Mouse (Mus musculus) limb, embryonic 13.5 days (tissue): ENCODE results near the gene Arhgef2. TPM values are rescaled to one million over a fixed set of nuclear protein-coding genes. Genes with fewer than 3 reads are reported as not detected.

Source experiments
- ATAC-seq: fragments of 200-750 bp; cut with Nextera tagmentation; 2 replicates; pipeline ENCODE4 v1.8.0; 2017; ENCODE audit warnings: low read depth, moderate number of reproducible peaks, moderate TSS enrichment; ENCODE audit not compliant: low FRiP score
- H3K27ac ChIP-seq: fragments of 300-500 bp; sonication (generic); 2 replicates; pipeline ENCODE4 v1.5.1; 2015; ENCODE audit warnings: inconsistent platforms, mild to moderate bottlenecking, moderate library complexity
- H3K27me3 ChIP-seq: fragments of 300-500 bp; sonication (generic); 2 replicates; pipeline ENCODE4 v1.6.1; 2015; ENCODE audit warnings: mild to moderate bottlenecking, inconsistent platforms
- H3K36me3 ChIP-seq: fragments of 300-500 bp; sonication (generic); 2 replicates; pipeline ENCODE4 v1.6.1; 2015; ENCODE audit warnings: inconsistent platforms, mild to moderate bottlenecking, moderate library complexity
- H3K4me1 ChIP-seq: fragments of 300-500 bp; sonication (generic); 2 replicates; pipeline ENCODE4 v1.6.1; 2015; ENCODE audit warnings: inconsistent platforms
- H3K4me2 ChIP-seq: fragments of 300-500 bp; sonication (generic); replicated peaks from 2 replicates; pipeline ENCODE4 v1.6.1; 2015; ENCODE audit warnings: inconsistent platforms, mild to moderate bottlenecking, moderate library complexity
- H3K4me3 ChIP-seq: fragments of 300-500 bp; sonication (generic); 2 replicates; pipeline ENCODE4 v1.5.1; 2015; ENCODE audit warnings: moderate library complexity, mild to moderate bottlenecking, inconsistent platforms
- H3K9ac ChIP-seq: fragments of 300-500 bp; sonication (generic); 2 replicates; pipeline ENCODE4 v1.6.1; 2015; ENCODE audit warnings: mild to moderate bottlenecking, inconsistent platforms
- H3K9me3 ChIP-seq: fragments of 300-500 bp; sonication (generic); 2 replicates; pipeline ENCODE4 v1.6.1; 2016; ENCODE audit warnings: inconsistent platforms
- WGBS: fragments of 180-500 bp; shearing (Covaris S2); methylation state at CpG from one replicate; pipeline ENCODE4 v1.1.7; 2015; 5-methylcytosine and 5-hydroxymethylcytosine counted together
- polyA plus RNA-seq: library from polyadenylated mRNA; unstranded; fragments of >200 nt; fragmentation: Nextera tagmentation; extraction: Ambion mirVana; gene quantifications from 2 replicates; pipeline ENCODE4 v1.2.1, GENCODE M21; 2015

Arhgef2 gene
- polyA plus RNA-seq, 1 experiment from 2014 or later = 105 TPM

GRCm38 (mm10) chr3:88664095-88664494, 58.3 kb downstream of the Arhgef2 start:
- ATAC-seq = no peak
- no peak overlapping the region for H3K4me2 ChIP-seq
- no peaks in the 10 kb centered on the region for H3K27me3 ChIP-seq
- no peak overlapping the region for H3K27ac ChIP-seq
- no peaks in the 10 kb centered on the region for H3K9me3 ChIP-seq
- H3K4me3 ChIP-seq = no peak overlapping the region
- no peaks in the 10 kb centered on the region for H3K36me3 ChIP-seq
- WGBS = 75% methylated on average over 4 of the region's 4 CpGs
- no peak overlapping the region for H3K9ac ChIP-seq
- H3K4me1 ChIP-seq = no peaks in the 10 kb centered on the region

GRCm38 (mm10) chr3:88677399-88677798, 71.6 kb downstream of the Arhgef2 start:
- no peaks in the 10 kb centered on the region for H3K36me3 ChIP-seq
- peak; percentile 59 for ATAC-seq
- H3K4me1 ChIP-seq = 0 out of 2 replicates have a peak, but pooled peaks cover 4% of the 10 kb centered on the region
- no peaks in the 10 kb centered on the region for H3K27me3 ChIP-seq
- H3K4me3 ChIP-seq = peak overlapping the region; percentile 30
- H3K4me2 ChIP-seq = peak overlapping the region; percentile 60
- peak overlapping the region; percentile 54 for H3K9ac ChIP-seq
- H3K9me3 ChIP-seq = no peaks in the 10 kb centered on the region
- H3K27ac ChIP-seq = no peak overlapping the region
- WGBS = 10% methylated on average over 11 of the region's 11 CpGs

DNA sequence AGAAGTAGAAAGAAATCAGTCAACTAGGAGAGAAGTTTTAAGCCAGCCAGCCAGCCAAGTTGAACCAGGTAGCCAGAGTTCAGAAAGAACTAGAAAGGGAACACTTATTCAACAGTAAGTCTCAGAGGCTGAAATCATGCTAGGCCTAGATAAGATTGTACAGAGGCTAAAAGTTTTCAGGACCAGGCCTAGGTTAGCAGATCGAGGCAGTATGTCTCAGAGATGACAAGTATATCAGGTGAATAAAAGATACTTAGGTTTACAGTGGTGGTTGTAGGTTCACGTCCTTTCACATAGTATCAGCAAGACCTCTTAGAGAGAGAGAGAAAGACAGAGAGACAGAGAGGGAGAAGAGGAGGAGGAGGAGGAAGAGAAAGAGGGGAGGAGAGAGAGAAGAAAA, 78.0 kb downstream of the Arhgef2 start:
- WGBS = 86% methylated on average over 2 of the region's 2 CpGs
- Histone ChIP-seq H3K4me1 (peaks cover 14% of the 10 kb centered on the region), H3K27me3 (no peaks in the 10 kb centered on the region), H3K9ac (no peak overlapping the region), H3K27ac (no peak overlapping the region), H3K36me3 (peaks cover 12% of the 10 kb centered on the region), H3K9me3 (no peaks in the 10 kb centered on the region), H3K4me2 (no peak overlapping the region), H3K4me3 (no peak overlapping the region)
- ATAC-seq = no peak

DNA sequence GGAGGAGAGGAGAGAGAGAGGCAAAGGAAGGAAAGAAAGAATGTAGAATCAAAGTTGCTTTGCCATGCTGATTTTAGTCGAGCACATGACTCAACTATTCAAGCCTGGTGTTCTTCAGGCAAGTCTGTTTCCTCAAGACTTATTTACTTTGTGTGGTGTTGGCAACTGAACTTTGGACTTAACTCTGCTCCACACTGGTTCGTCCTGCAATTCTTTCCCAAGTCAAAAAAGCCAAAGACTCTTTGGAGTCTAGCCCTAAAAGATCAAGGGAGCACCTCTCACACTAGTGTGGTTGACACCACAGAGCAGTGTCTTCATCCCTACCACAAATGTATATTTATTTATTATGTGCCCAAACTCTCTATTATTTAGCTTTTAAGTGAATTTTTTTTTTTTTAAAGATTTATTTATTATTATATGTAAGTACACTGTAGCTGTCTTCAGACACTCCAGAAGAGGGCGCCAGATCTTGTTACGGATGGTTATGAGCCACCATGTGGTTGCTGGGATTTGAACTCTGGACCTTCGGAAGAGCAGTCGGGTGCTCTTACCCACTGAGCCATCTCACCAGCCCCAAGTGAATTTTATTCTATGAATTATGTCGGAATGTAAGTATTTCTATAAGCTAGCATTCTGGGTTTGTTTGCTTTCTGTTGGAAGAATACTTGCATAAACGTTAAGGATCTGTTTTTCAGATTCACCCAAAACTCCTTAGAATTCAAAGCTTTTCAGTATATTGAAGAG, 78.6 kb downstream of the Arhgef2 start:
- peak overlapping the region; percentile 99 for H3K27ac ChIP-seq
- ATAC-seq = no peak
- H3K27me3 ChIP-seq = no peaks in the 10 kb centered on the region
- peak overlapping the region; percentile 63 for H3K4me2 ChIP-seq
- WGBS = 73% methylated on average over 8 of the region's 8 CpGs
- peak overlapping the region; percentile 60 for H3K9ac ChIP-seq
- H3K4me3 ChIP-seq = peak overlapping the region; percentile 99
- H3K9me3 ChIP-seq = no peaks in the 10 kb centered on the region
- H3K4me1 ChIP-seq = peaks cover 14% of the 10 kb centered on the region
- H3K36me3 ChIP-seq = peaks cover 18% of the 10 kb centered on the region

GRCm38 (mm10) chr3:88684980-88685941, 79.5 kb downstream of the Arhgef2 start, which contains the start of gene Khdc4:
Khdc4 (plus strand) TSS chr3:88685803.
- Histone ChIP-seq H3K9me3 (no peaks in the 10 kb centered on the region), H3K4me2 (peak within 1 kb of the TSS; percentile 97), H3K4me3 (peak within 1 kb of the TSS; percentile 99), H3K27me3 (no peaks in the 10 kb centered on the region), H3K27ac (peak within 1 kb of the TSS; percentile 99), H3K4me1 (peaks cover 14% of the 10 kb centered on the region), H3K36me3 (peaks cover 27% of the 10 kb centered on the region), H3K9ac (peak within 1 kb of the TSS; percentile 98)
- ATAC-seq = peak; percentile 98
- under 1% methylated on average over 47 of the region's 47 CpGs for WGBS

- under 1% methylated on average over 42 of the region's 45 CpGs for WGBS
- Histone ChIP-seq H3K4me1 (peaks cover 14% of the 10 kb centered on the region), H3K9ac (peak overlapping the region; percentile 98)
Measured at GRCm38 (mm10) chr3:88685958-88686451, 80.2 kb downstream of the Arhgef2 start.

DNA sequence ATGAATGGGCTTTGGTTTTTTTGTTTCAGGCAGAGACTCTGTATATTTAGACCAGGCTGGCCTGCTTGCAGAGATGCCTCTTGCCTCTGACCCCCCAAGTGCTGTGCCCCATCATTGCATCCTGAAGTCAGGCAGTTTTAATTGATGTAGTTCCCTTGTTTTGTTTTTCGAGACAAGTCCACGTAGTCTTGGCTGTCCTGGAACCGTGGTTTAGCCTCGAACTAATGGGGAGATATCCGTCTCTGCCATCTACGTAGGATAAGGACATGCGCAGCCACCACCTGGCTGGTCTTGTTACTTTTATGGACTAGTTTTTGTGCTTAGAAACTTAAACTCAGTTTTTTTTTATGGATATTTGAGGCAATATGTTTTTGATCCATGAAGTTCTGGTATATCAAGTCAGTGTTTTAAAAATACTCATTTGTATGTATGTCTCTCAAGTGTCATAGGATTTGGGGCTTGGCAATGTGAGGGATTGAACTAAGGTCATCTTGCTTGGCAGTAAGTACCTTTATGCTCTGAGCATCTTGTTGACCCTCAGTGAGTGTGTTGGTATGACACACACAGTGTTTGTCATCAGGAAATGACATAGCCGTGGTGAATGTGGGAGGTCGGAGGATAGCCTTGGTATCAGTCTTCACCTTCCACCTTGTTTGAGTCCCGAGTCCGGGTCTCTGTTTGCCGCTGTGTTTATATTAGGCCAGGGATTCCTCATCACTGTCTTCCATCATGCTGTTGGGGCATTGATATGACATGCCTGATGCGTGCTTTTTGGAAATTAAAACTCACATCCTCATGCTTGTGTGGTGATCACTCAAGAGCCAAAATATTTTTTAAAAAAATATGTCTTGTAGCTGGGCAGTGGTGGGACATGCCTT, 81.2 kb downstream of the Arhgef2 start:
- WGBS = 41% methylated on average over 13 of the region's 13 CpGs
- no peak for ATAC-seq
- Histone ChIP-seq H3K9ac (peak overlapping the region; percentile 98), H3K4me2 (peak overlapping the region; percentile 97), H3K36me3 (peaks cover 44% of the 10 kb centered on the region), H3K4me3 (peak overlapping the region; percentile 99), H3K4me1 (peaks cover 14% of the 10 kb centered on the region), H3K27ac (peak overlapping the region; percentile 99; the same call in 1 of the 2 replicates), H3K27me3 (no peaks in the 10 kb centered on the region), H3K9me3 (no peaks in the 10 kb centered on the region)

More at GRCm38 (mm10) chr3:88685958-88686451, 80.2 kb downstream of the Arhgef2 start:
- peak; percentile 80 for ATAC-seq
- Histone ChIP-seq H3K9me3 (no peaks in the 10 kb centered on the region), H3K4me2 (peak overlapping the region; percentile 97), H3K27ac (peak overlapping the region; percentile 99), H3K27me3 (no peaks in the 10 kb centered on the region), H3K4me3 (peak overlapping the region; percentile 99), H3K36me3 (peaks cover 34% of the 10 kb centered on the region)

DNA sequence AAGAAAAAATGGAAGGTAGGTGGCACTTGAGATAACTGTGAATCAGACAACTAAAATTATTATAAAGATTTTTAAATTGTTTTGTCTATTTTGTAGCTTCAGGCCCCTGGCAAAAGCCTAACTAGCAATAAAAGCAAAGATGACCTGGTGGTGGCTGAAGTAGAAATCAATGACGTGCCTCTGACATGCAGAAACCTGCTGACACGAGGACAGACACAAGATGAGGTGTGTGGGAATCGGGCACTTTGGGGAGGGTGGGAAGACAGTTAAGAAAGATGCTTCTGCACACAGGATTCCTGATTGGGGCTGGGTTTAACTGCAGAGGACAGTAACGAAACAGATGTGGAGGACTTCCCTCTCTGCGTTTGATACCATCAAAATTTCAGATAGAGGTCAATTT, 83.3 kb downstream of the Arhgef2 start:
- Histone ChIP-seq H3K27me3 (no peaks in the 10 kb centered on the region), H3K9me3 (no peaks in the 10 kb centered on the region), H3K4me2 (no peak overlapping the region), H3K4me3 (no peak overlapping the region), H3K9ac (no peak overlapping the region), H3K4me1 (peaks cover 14% of the 10 kb centered on the region), H3K36me3 (peaks cover 63% of the 10 kb centered on the region), H3K27ac (no peak overlapping the region)
- ATAC-seq = no peak
- 85% methylated on average over 5 of the region's 5 CpGs for WGBS

DNA sequence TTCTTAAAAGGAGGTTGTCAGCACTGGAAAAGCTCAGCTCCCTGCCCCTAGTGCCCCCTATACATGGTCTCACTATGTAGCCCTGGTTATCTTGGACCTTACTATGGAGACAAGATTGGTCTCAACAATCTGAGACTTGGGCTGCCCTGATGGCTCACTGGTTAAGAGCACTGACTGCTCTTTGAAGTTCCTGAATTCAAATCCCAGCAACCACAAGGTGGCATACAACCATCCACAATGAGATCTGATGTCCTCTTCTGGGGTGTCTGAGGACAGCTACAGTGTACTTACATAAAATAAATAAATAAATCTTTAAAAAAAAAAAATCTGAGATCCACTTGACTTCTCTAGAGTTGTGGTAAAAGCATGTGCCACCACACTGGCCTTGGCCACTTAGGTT, 89.8 kb downstream of the Arhgef2 start:
- no peak for ATAC-seq
- H3K9ac ChIP-seq = no peak overlapping the region
- no peak overlapping the region for H3K4me2 ChIP-seq
- no peak overlapping the region for H3K27ac ChIP-seq
- no peak overlapping the region for H3K4me3 ChIP-seq
- no peaks in the 10 kb centered on the region for H3K9me3 ChIP-seq
- no peaks in the 10 kb centered on the region for H3K4me1 ChIP-seq
- peaks cover 98% of the 10 kb centered on the region for H3K36me3 ChIP-seq
- H3K27me3 ChIP-seq = no peaks in the 10 kb centered on the region
